Mouse (Mus musculus): ENCODE results near the gene Naa50.
A peak's percentile ranks its signal among the peaks of the same experiment; 100 is the strongest.

Naa50 gene

DNA sequence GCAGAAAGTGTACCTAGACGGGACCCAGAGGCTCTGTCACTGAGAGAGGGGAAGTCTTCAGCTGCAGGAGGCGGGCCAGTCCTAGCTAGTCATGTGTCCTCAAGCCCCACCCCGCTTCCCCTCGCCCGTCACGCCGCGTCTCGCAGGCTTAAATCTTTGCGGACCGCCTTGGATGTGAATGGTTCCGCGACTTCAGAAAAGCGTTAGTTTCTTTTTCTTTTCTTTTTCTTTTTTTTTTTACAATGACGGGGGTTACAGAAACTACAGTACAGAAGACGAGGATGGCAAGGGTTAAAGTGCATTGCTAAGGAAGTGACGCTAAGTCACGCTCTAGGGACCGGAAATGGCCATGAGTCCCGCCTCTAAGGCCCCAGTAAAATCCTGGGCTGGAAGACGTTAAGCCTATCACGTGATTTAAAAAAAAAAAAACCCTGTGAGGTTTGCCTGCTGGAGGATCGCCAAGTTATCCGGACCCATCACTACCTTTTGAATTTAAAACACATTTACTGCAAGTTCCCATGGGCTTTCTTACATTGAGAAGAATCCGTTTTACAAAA lies 573 bp upstream of the Naa50 start:
- peak; percentile 92 for DNase-seq (ENCODE audit: extremely low spot score, low read depth, low spot score)

DNA sequence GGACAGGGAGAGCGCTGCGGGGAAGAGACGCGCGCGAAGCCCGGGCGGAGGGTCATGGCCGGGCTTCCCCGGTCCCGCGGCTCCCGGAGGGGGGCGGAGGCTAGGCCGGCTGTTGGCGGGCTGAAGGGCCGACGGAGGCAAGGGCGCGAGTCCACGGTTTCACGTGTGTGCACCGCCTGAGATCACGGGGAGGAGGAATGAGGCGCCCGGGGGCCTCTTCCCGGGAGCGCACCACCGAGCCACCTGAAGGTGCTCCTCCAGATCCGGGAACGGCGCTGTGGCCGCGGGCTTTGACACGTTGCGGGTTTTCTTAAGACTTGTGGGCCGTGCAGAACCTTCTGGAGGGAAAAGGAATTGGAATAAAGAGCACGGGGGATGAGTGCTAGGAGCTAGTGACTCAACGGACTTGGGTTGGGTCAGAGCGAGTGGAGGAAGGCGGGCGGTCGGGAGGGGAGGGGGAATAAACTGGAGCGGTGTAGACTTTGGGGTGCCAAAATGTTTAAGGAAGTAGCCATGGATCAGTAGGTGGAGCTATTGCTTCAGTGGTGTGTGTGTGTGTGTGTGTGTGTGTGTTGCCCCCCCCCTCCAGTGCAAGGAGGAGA lies 657 bp downstream of the Naa50 start:
- peak; percentile 24 for DNase-seq (ENCODE audit: extremely low spot score, low read depth, low spot score)

DNA sequence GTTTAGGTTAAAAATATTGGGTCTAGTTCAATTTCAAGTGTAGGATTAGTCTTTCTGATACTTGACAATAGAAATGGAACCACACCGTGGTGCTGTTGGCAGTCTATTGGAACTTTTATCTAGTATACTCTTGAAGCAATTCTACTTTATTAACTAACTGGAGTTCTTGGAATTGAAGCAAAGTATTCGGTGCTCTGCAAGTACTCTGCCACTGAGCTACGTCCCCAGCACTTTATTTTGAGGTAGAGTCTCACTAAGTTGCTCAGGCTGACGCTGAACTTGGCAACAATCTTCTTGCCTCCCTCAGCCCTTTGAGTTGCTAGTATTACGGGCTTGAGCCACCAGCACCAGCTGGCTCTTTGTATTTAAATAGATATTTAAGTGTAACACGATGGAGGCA lies 1.9 kb downstream of the Naa50 start:
- no peak for DNase-seq (ENCODE audit: extremely low spot score, low read depth, low spot score)

DNA sequence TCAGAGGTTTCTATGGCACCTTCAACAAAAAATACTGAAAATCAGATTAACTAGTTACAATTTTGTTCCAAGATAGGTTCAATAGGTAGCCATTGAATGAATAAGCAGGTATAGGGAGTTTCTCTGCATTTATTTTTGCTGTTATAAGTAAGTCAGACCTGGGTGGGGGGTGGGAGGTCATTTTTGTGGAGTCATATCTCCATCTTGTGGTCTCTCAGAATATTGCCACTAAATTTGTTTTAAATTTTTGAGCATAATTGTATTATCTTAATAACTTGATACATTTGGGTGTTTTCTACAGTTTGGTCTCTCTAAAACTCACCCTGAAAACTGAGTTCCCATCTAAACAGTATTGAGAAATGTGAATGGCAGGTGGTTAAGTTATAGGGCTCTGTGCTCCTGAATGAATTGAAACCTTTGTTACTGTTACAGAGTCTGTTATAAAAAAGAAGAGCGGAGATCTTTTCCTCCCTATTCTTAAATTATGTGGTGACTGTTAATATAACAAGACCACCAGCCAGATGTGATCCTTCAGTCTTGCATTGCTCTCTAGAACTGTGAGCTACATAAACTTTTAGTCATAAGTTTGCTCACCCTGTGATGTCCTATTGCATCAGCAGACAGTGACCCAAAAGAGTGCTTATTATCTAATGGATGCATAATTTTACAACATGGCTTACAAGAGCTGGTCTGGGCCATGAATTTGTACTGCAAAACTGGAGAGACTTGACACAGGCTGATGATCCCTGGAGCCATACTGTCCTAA lies 9.6 kb downstream of the Naa50 start:
- DNase-seq (ENCODE audit: extremely low spot score, low read depth, low spot score) = no peak

DNA sequence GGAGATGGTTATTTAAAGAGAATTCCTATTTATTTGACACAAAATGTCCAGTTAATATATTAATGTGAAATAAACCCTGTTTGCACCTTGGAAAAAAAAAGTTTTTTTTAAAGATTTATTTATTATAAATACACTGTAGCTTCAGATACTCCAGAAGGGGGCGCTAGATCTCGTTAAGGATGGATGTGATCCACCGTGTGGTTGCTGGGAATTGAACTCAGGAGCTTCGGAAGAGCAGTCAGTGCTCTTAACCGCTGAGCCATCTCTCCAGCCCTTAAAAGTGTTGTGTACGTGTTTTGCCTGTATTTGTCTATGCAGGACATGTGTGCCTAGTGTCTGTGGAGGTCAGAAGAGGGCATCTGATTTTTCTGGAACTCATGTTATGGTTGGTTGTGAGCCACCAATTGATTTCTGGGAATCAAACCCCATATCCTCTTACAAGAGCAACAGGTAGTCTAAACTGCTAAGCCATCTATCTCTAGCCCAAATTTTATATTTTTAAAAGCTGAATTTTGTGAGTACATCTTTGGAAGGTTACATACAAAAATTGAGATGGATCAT lies 14.9 kb downstream of the Naa50 start:
- DNase-seq (ENCODE audit: extremely low spot score, low read depth, low spot score) = no peak

DNA sequence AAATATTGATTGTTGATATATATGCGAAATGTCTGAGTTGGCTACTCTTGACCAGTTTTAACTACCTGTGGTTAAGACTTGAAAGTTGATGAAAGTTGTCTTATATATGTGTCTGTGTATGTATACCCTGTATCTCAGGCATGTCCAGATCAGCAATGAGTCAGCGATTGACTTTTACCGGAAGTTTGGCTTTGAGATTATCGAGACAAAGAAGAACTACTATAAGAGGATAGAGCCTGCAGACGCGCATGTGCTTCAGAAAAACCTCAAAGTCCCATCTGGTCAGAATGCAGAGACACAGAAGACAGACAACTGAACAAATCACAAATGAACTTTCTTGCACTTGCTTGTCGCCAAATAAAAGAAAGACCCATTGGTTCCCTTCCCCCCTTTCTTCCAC lies 19.7 kb downstream of the Naa50 start:
- no peak for DNase-seq (ENCODE audit: extremely low spot score, low read depth, low spot score)

DNA sequence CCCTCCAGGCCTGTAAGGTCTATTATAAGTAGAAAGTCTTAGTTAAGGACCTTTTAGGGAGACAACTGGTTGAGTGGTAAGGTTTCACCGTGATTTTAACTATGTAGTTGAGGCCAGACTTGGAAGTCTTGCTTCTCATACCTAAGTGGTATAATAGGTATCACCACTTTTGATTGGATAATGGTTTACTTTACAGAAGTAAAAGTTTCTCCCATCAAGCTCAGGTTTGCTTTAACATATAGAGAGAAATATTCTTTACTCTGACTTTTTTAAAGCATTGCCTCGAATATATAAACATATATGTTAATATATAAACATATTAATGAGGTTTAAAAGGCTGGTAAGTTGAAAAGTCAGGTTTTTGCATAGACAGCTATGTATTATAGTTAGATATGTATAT lies 24.2 kb downstream of the Naa50 start:
- DNase-seq (ENCODE audit: extremely low spot score, low read depth, low spot score) = no peak

DNA sequence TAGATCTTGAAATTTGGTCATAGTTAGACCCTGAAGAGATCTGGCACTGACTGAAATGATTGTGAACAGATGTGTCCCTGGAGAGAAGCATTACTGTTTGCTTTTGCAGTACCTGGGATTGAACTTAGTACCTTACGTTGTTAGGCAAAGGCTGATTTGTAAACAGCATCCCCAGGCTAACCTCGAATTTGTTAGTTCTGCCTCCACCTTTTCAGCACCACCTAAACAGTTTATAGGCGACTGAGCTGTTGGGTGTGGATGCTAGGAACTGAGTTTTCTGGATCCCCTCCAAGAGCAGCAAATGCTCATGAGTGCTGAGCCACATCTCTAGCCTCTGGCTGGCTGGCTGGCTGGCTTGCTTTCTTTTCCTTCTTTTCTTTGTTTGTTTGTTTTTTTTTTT lies 25.6 kb downstream of the Naa50 start:
- DNase-seq (ENCODE audit: extremely low spot score, low read depth, low spot score) = no peak

DNA sequence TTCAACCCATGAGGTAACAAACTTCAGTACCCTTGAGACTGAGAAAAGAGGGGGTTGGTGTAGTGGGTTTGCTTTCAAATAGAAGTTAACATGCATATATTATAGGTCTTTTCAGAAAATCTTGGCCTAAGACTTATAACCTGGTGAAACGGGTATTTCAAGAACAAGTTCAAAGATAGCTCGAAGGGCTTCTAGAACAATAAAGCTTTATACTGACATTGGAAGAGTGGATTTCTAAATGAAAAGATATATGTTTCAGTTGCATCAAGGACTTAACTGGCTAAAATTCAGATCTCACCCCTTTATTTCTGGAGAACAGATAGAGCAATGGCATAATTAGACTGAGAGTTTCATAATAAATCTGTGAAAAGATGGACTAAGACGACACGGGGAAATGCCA lies 29.4 kb downstream of the Naa50 start:
- no peak for DNase-seq (ENCODE audit: extremely low spot score, low read depth, low spot score)

DNA sequence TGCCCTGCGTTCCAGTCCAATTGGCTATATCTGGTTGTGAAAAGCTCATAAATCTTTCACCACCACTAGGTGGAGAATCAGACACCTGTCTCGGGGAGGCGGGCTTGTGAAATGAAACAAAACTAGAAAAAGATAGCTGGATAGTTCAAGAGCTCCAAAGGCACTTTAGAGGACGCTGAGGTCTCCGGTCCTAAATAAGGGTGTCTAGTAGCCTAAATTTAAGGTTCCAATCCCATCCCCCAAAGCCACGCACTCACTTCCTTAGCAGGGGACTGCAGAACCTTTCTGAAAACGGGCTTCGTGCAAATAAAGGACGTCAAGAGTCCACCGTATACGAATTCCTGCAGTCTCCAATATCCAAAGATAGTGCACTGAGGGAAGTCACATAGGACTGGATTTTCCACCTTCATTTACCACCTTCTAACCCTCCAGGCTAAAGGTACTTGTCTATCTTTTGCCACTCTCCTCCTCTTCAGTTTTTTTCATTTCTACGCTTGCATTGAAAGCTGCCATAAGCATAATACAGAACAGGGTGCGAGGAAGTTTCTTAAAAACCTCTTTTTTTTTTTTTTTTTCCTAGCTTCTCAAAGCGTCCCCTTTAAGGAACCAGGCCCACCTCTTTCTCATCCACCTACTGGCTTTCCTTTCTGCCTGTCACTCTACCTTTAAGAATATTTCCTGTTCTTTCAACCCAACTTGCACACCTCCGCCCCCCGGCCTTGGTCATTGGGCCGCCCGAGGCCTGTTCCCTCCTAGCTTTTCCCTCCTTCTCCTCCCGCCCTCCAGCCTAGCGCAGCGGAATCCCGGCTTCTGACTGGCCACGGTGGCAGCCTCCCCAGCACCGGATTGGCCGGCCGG lies 32.9 kb downstream of the Naa50 start:
- peak; percentile 86 for DNase-seq (ENCODE audit: extremely low spot score, low read depth, low spot score)

DNA sequence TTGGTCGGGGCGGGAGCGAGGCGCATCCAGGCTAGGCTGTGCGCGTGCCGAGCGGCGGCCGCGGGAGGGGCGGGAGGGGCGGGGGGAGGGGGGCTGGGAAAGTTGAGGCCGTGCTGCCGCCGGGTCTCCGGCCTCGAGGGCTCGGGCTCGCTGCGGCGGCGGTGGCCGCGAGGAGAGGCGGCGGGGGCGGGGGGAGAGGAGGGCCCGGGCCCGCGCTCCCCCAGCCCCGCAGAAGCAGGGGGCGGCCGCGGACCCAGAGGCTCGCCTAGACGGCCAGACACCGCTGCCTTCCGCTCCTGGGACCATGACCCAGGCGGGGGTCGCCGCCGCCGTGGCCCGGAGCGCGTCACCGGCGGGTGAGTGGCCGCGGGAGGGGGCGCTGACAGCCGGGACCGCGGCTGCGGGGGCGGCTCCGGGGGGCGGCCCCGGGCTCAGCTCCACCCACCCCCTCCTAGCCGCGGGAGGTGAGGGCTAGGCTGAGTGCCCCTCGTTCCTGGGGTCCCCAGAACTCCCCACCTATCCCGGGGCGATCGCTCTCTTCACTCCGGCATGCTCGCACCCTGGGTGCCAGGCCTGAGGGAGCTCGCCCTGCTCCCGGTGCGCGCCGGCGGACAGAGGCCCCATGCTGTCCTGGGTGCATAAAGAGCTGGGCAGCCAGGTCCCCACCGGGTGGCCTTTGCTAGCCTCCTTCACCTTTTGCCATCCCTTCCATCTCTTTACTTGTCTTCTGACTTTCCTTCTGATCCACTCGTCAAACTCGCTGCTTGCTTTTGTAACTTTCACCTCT lies 33.7 kb downstream of the Naa50 start, which contains the start of gene Usf3:
Usf3 (plus strand) TSS at position 92 of the 787 bp plus-strand sequence.
- DNase-seq (ENCODE audit: extremely low spot score, low read depth, low spot score) = no peak

DNA sequence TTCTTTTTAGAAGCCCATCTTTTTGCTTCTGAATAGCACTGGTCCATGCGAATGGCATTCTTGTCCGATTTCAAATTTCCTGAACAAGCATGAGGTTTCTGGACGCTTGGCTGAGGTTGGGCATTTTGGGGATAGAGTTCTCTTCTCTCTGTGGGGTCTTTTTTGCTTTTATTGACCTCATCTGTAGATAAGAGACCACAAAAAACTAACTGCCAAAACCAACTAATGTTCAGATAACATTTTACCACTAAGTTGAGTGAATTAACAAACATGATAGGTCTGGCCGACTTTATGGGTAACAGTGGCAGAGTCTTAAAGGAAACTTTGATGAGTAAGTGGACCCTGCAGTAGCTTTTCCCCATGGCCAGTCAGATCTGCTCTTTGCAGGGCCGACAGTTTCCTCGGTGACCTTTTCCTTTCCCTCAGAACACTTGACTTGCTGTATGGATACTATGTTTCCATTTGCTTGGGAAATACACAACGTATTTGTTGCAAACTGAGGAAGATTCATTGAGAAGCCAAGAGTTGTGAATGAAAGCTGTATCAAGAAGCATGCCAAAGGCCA lies 34.4 kb downstream of the Naa50 start:
- no peak for DNase-seq (ENCODE audit: extremely low spot score, low read depth, low spot score)

DNA sequence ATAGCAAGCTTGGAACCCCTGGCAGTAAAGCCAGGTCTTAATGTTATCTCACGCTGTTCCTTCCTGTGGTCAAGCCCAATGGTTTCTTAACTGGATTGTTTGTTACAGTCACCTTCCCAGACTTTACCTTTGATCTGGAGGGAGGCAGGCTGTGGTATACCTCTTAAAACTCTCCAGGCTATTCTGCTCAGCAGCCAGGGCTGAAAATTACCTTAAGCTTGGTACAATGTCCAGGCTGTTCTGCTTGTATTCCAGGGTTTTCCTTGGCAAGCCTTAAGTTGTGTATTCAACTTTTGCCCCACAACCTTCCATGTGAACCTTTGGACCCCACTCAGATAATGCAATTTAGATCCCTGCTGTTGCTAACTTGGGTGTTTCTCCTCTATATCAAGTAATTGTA lies 35.4 kb downstream of the Naa50 start:
- no peak for DNase-seq (ENCODE audit: extremely low spot score, low read depth, low spot score)

DNA sequence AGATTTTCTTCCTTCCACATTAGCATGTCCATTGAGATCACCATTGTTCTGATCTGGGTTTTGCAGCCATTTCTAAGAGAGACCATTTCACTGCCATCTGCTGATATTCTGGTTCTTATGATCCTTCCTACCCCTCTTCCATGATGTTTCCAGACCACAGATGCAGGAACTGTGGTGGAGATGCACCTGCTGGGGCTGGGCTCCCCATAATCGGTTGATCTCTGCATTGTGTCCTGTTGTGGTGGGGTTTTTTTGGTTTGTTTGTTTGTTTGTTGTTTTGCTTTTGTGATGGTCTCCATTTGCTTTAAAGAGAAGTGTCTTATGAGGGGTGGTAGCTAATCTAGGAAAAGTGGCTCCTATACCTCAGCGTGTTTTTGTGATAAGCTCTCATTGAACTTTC lies 36.9 kb downstream of the Naa50 start:
- DNase-seq (ENCODE audit: extremely low spot score, low read depth, low spot score) = no peak

DNA sequence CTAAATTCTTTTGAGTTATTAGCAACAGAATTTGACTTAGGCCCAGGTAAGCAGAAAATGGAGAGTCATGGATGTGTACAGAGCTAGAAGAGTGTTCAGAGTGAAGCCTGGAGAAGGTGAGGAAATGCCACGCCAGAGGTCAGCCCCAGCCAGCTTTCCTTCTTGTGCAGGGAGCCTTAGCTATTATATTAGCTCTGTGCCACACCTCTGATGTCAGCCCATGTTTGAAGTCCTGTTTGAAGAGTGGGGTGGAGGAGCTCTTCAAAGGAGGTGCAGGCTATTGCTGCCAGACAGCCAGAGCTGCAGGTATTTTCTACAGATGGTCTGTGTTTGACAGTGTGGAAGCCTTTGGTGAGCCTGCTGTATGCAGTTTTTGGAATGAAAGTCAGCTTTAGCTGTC lies 38.9 kb downstream of the Naa50 start:
- DNase-seq (ENCODE audit: extremely low spot score, low read depth, low spot score) = no peak

DNA sequence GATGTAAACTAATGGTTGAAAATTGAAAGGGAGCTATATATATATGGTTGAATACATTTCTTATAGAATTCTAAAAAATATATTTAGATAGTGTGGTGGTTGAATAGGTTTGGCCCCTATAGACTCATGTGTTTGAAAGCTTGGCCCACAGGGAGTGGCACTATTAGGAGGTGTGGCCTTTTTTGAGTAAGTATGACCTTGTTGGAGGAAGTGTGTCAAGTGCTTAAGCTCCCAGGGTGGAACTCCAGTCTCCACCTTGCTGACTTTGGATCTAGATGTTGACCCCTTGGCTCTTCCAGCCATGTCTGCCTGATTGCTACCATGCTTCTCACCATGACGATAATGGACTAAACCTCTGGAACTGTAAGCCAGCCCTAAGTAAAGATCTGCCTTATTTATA lies 43.0 kb downstream of the Naa50 start:
- no peak for DNase-seq (ENCODE audit: extremely low spot score, low read depth, low spot score)

DNA sequence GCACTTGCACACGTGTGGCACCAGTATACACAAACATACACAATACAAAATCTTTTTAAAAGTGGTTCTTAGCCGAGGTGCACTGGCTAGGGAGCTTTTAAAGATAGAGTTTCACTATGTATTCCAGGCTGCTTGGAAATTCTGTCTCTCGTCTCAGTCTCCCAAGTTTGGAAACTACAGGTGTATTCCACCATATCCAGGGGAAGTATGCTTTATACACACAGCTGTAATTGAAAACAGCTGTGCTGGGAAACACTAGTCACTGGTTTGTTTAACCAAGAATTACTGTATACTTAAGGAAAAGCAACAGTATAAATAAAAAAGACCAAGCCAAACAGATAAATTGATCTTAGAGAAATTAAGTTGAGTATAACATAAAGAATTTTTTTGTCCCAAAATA lies 45.1 kb downstream of the Naa50 start:
- no peak for DNase-seq (ENCODE audit: extremely low spot score, low read depth, low spot score)

DNA sequence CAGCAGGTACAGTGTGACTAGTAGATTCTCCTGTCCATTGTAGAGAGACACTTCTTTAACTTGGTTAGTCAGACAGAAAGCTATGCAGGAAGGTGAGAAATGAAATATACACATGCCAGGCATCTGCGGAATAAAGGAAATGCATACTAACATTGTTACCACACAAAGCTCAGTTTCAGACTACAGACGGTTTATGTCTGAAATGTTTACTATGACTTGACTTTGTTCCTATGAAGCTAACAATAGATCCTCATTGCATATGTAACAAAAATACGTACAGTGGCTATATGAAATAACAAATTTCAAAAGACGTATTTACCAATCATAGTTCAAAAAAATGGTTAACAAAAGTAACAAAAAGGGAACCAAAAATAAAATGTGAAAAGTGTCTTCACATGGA lies 47.5 kb downstream of the Naa50 start:
- no peak for DNase-seq (ENCODE audit: extremely low spot score, low read depth, low spot score)

DNA sequence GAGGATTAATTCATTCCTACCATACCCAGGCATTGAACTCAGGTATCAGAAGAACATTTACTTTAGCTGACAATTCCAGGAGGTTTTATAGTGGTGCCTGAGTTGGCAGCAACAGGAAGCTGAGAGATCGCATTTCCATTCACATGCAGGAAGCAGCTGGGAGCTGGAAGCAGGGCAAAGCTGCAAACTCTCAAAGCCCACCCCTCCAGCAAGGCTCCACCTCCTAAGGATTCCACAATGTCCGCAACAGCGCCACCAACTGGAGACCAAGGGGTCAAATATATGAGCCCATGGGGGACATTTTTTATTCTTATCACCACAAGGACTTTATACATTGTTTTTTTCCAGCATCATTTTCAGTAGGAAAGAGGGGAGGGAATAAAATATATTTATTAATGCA lies 49.1 kb downstream of the Naa50 start:
- DNase-seq (ENCODE audit: extremely low spot score, low read depth, low spot score) = no peak

DNA sequence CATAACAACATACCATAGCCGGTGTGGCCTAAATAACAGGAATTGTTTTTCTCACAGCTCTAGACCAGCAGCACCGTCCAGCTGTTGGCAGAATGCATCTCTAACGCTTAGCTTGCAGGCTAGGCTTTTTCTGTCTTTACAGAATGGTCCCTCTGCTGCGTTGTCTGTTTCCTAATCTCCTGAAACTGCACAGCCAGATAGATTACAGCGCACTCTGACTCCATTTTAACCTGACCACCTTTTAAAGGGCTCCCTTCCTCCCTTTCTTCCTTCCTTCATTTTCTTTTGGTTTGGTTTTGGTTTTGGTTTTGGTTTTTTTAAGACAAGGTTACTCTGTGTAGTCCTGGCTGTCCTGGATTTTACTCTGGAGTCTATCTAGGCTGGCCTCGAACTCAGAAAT lies 50.4 kb downstream of the Naa50 start:
- no peak for DNase-seq (ENCODE audit: extremely low spot score, low read depth, low spot score)

Data from hindlimb bud, embryonic 11.5 days (tissue).